Mouse (Mus musculus) hindbrain, embryonic 14.5 days (tissue): ENCODE results near the gene Ube2e2. TPM values are rescaled to one million over a fixed set of nuclear protein-coding genes. Genes with fewer than 3 reads are reported as not detected.
A peak's percentile ranks its signal among the peaks of the same experiment; 100 is the strongest.
"Not testable (repeated sequence)": the region's sequence is repeated elsewhere in the genome, so short reads cannot be mapped to it uniquely, and the experiment has no call there.

Source experiments
- ATAC-seq: fragments of 200-750 bp; cut with Nextera tagmentation; 2 replicates; pipeline ENCODE4 v1.8.0; 2017; ENCODE audit warnings: moderate number of reproducible peaks, mild to moderate bottlenecking, moderate TSS enrichment, moderate library complexity; ENCODE audit not compliant: low FRiP score
- DNase-seq: peaks from one replicate; pipeline ENCODE4 v3.0.0-alpha.2; 2015; ENCODE audit warnings: low spot score
- H3K27ac ChIP-seq: fragments of 300-500 bp; sonication (generic); 2 replicates; pipeline ENCODE4 v1.5.1; 2014; ENCODE audit warnings: mild to moderate bottlenecking, moderate library complexity
- H3K27me3 ChIP-seq: fragments of 300-500 bp; sonication (generic); 2 replicates; pipeline ENCODE4 v1.6.1; 2014; ENCODE audit warnings: mild to moderate bottlenecking, low read length, mixed read lengths; ENCODE audit not compliant: control insufficient read depth, insufficient read depth
- H3K36me3 ChIP-seq: fragments of 300-500 bp; sonication (generic); replicated peaks from 2 replicates; pipeline ENCODE4 v1.6.1; 2014; ENCODE audit not compliant: control insufficient read depth, insufficient read depth
- H3K4me1 ChIP-seq: fragments of 300-500 bp; sonication (generic); replicated peaks from 2 replicates; pipeline ENCODE4 v1.6.1; 2014; ENCODE audit warnings: antibody characterized with exemption, low read length, mixed read lengths; ENCODE audit not compliant: control insufficient read depth, insufficient read depth
- H3K4me2 ChIP-seq: fragments of 300-500 bp; sonication (generic); replicated peaks from 2 replicates; pipeline ENCODE4 v1.6.1; 2014; ENCODE audit warnings: mild to moderate bottlenecking, moderate library complexity
- H3K4me3 ChIP-seq: fragments of 300-500 bp; sonication (generic); replicated peaks from 2 replicates; pipeline ENCODE4 v1.5.1; 2014; ENCODE audit warnings: mild to moderate bottlenecking, low read length
- H3K9ac ChIP-seq: fragments of 300-500 bp; sonication (generic); 2 replicates; pipeline ENCODE4 v1.6.1; 2014
- H3K9me3 ChIP-seq: fragments of 300-500 bp; sonication (generic); 2 replicates; pipeline ENCODE4 v1.6.1; 2016; ENCODE audit warnings: low read length; ENCODE audit not compliant: control insufficient read depth
- WGBS: fragments of 180-500 bp; shearing (Covaris S2); extraction: QIAGEN DNeasy Blood & Tissue Kit; methylation state at CpG from one replicate; pipeline ENCODE4 v1.1.7; 2014; 5-methylcytosine and 5-hydroxymethylcytosine counted together
- polyA plus RNA-seq: library from polyadenylated mRNA; unstranded; fragments of >200 nt; fragmentation: Nextera tagmentation; extraction: Ambion mirVana; gene quantifications from 2 replicates; pipeline ENCODE4 v1.2.1, GENCODE M21; 2014

Gene Ube2e2
- polyA plus RNA-seq, 1 experiment from 2014 or later: 148 TPM

- Histone ChIP-seq H3K27ac (no peak overlapping the region), H3K4me3 (no peak overlapping the region), H3K36me3 (no peaks in the 10 kb centered on the region; the same call in 1 of the 2 replicates), H3K27me3 (no peaks in the 10 kb centered on the region), H3K9ac (no peak overlapping the region), H3K4me2 (no peak overlapping the region), H3K4me1 (no peaks in the 10 kb centered on the region), H3K9me3 (no peaks in the 10 kb centered on the region)
- no peak for DNase-seq
- ATAC-seq: 0 out of 2 replicates have a peak, but pooled peaks have one; percentile 21
- 66% methylated on average over 4 of the region's 4 CpGs for WGBS
These were observed 307.6 kb downstream of the Ube2e2 start for GRCm38 (mm10) chr14:18586239-18587034.

GRCm38 (mm10) chr14:18581735-18582134 lies 312.3 kb downstream of the Ube2e2 start:
- H3K27ac ChIP-seq: no peak overlapping the region
- no peaks in the 10 kb centered on the region; the same call in 1 of the 2 replicates for H3K36me3 ChIP-seq
- 91% methylated on average over 4 of the region's 4 CpGs for WGBS
- no peak overlapping the region for H3K4me3 ChIP-seq
- H3K9me3 ChIP-seq: no peaks in the 10 kb centered on the region
- H3K4me1 ChIP-seq: no peaks in the 10 kb centered on the region
- H3K4me2 ChIP-seq: no peak overlapping the region
- ATAC-seq (no peak), DNase-seq (no peak)
- no peaks in the 10 kb centered on the region; the same call in 1 of the 2 replicates for H3K27me3 ChIP-seq
- no peak overlapping the region for H3K9ac ChIP-seq

- Histone ChIP-seq H3K9me3 (no peaks in the 10 kb centered on the region), H3K4me2 (no peak overlapping the region), H3K27ac (no peak overlapping the region), H3K27me3 (no peaks in the 10 kb centered on the region; the same call in 1 of the 2 replicates), H3K36me3 (no peaks in the 10 kb centered on the region), H3K4me1 (0 out of 2 replicates have a peak, but pooled peaks cover 7% of the 10 kb centered on the region), H3K4me3 (no peak overlapping the region), H3K9ac (no peak overlapping the region)
- DNase-seq: no peak
- 65% methylated on average over 2 of the region's 2 CpGs for WGBS
- no peak for ATAC-seq
These were observed 319.3 kb downstream of the Ube2e2 start for GRCm38 (mm10) chr14:18574756-18575155.

- H3K4me3 ChIP-seq: no peak overlapping the region
- H3K9me3 ChIP-seq: no peaks in the 10 kb centered on the region
- 76% methylated on average over 10 of the region's 10 CpGs for WGBS
- H3K36me3 ChIP-seq: no peaks in the 10 kb centered on the region
- no peak overlapping the region for H3K9ac ChIP-seq
- ATAC-seq (0 out of 2 replicates have a peak, but pooled peaks have one; percentile 26), DNase-seq (no peak)
- no peak overlapping the region for H3K27ac ChIP-seq
- 0 out of 2 replicates have a peak, but pooled peaks cover 7% of the 10 kb centered on the region for H3K4me1 ChIP-seq
- no peaks in the 10 kb centered on the region; the same call in 1 of the 2 replicates for H3K27me3 ChIP-seq
- no peak overlapping the region for H3K4me2 ChIP-seq
These were observed 319.8 kb downstream of the Ube2e2 start for GRCm38 (mm10) chr14:18574130-18574721.

- DNase-seq (no peak), ATAC-seq (peak; percentile 68; the same call in 1 of the 2 replicates)
- no peak overlapping the region for H3K9ac ChIP-seq
- no peak overlapping the region for H3K27ac ChIP-seq
- 34% methylated on average over 4 of the region's 4 CpGs for WGBS
- H3K36me3 ChIP-seq: no peaks in the 10 kb centered on the region
- no peak overlapping the region for H3K4me3 ChIP-seq
- no peaks in the 10 kb centered on the region for H3K27me3 ChIP-seq
- no peaks in the 10 kb centered on the region for H3K9me3 ChIP-seq
- H3K4me1 ChIP-seq: 0 out of 2 replicates have a peak, but pooled peaks cover 7% of the 10 kb centered on the region
- no peak overlapping the region for H3K4me2 ChIP-seq
These were observed 320.6 kb downstream of the Ube2e2 start for GRCm38 (mm10) chr14:18573286-18573956.

GRCm38 (mm10) chr14:18572852-18573251 lies 321.2 kb downstream of the Ube2e2 start:
- Histone ChIP-seq H3K9me3 (no peaks in the 10 kb centered on the region), H3K4me2 (no peak overlapping the region), H3K4me3 (no peak overlapping the region), H3K36me3 (no peaks in the 10 kb centered on the region), H3K27me3 (no peaks in the 10 kb centered on the region), H3K9ac (no peak overlapping the region), H3K4me1 (0 out of 2 replicates have a peak, but pooled peaks cover 7% of the 10 kb centered on the region), H3K27ac (no peak overlapping the region)
- 34% methylated on average over 4 of the region's 4 CpGs for WGBS
- ATAC-seq: no peak; the same call in 1 of the 2 replicates
- DNase-seq: no peak

- H3K36me3 ChIP-seq: no peaks in the 10 kb centered on the region
- DNase-seq: no peak
- no peak for ATAC-seq
- H3K27ac ChIP-seq: no peak overlapping the region
- no peak overlapping the region for H3K4me3 ChIP-seq
- H3K4me2 ChIP-seq: no peak overlapping the region
- H3K27me3 ChIP-seq: no peaks in the 10 kb centered on the region
- H3K9ac ChIP-seq: no peak overlapping the region
- H3K9me3 ChIP-seq: no peaks in the 10 kb centered on the region
- 0 out of 2 replicates have a peak, but pooled peaks cover 7% of the 10 kb centered on the region for H3K4me1 ChIP-seq
These were observed 324.5 kb downstream of the Ube2e2 start for GRCm38 (mm10) chr14:18569615-18570014.

- H3K4me2 ChIP-seq, ATAC-seq, H3K9me3 ChIP-seq, H3K9ac ChIP-seq, H3K36me3 ChIP-seq, H3K27ac ChIP-seq, H3K4me3 ChIP-seq, H3K4me1 ChIP-seq, DNase-seq, H3K27me3 ChIP-seq: not testable (repeated sequence)
- WGBS: 83% methylated on average over 8 of the region's 8 CpGs
These were observed 329.1 kb downstream of the Ube2e2 start for GRCm38 (mm10) chr14:18564999-18565398.

- WGBS: 70% methylated on average over 1 of the region's 1 CpGs
- H3K36me3 ChIP-seq: no peaks in the 10 kb centered on the region
- no peaks in the 10 kb centered on the region for H3K27me3 ChIP-seq
These were observed 338.8 kb downstream of the Ube2e2 start for GRCm38 (mm10) chr14:18555287-18555686.

More at GRCm38 (mm10) chr14:18555287-18555686, 338.8 kb downstream of the Ube2e2 start:
- H3K4me2 ChIP-seq: no peak overlapping the region
- 0 out of 2 replicates have a peak, but pooled peaks cover 4% of the 10 kb centered on the region for H3K4me1 ChIP-seq
- H3K4me3 ChIP-seq: no peak overlapping the region
- DNase-seq: no peak
- no peaks in the 10 kb centered on the region for H3K9me3 ChIP-seq
- no peak overlapping the region for H3K9ac ChIP-seq
- H3K27ac ChIP-seq: no peak overlapping the region
- ATAC-seq: no peak
